Mouse (Mus musculus): ENCODE measurements around the gene Carnmt1.

DNA sequence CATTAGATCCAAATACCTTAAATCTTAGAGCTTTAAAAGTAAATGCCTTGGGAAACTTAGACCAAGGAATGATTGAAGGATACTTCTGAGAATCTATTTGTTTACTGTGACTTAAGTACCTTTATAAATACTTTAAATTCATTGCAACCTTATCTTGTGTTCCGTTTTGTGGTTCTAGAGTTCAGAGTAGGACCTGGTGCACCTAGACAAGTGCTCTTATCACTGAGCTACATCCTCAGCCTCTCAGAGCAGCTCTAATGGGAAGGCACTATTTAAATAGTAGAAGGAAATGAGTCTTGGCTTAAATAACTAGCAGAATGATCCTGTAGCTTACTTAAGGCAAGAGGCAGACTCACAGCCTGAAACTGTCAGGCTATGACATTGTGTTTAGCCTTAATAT, 25.0 kb downstream of the Carnmt1 start:
- TF ChIP-seq CTCF (IDR thresholded peaks at IDR 0.05; ENCODE audit: low read depth) (no peak), EP300 (IDR thresholded peaks at IDR 0.05; ENCODE audit: low read depth) (peak; percentile 74)

Measured in liver, embryonic 14.5 days (tissue).